Mouse (Mus musculus): ENCODE measurements around the gene Crabp1.
A peak's percentile ranks its signal among the peaks of the same experiment; 100 is the strongest.

Crabp1 gene

GRCm38 (mm10) chr9:54776451-54776982 lies 12.0 kb downstream of the Crabp1 start:
- no peak for DNase-seq

DNA sequence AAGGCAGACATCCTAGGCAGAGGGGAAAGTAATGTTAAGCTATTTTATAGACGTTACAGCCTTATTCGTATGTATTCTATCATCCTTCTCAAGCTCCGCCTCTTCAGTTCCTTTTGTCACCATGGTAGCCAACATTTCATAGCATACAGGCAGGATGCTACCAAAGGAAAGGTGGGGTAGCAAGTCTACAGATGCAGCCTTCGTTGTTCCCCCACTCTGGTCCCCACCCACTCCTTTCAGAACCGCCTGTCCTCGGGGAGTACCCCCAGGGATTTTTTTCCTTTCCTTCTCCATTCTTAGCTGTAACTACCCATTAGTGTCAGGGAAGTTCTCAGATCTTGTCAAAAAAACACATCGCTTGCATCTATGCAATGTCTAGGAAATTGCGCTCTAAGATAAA lies 14.7 kb downstream of the Crabp1 start:
- no peak for DNase-seq

DNA sequence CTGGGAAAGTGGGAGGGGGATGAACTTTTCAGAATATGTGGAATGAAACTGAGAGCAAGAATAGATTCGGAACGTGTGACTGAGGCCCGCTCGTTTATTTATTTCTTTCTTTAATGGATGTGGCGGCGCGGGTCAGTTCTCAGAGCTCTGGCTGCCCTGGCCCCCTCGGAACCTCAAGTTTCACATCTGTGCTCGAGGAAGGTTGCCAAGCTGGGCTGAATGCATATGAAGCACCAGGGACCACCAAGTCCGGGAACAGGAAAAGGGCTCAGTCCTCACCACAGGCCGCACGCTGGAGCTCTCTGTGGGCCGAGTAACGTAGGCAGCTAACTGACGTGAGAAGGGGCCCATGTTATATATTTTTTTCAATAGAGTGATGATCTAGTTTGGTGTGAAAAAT lies 18.0 kb downstream of the Crabp1 start:
- no peak for DNase-seq

DNA sequence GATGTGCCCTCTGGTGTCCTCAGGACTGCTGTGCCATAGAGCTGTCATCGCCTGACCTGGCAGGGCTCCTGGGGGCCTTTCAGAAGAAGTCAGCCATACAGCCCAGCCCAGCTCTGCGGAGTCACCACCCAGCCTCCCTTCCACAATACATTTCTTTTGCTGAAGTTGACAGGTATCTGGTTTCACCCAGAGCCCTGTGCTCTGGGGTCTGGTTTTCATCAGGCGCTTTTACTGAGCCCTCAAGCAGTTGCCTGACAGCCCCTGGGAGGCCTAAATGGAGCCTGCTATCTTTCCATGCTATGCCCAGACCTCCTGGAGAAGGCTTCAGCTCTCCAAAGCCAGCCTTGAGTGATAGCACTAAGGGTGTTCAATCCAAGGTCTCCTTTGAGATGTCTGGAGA lies 19.5 kb downstream of the Crabp1 start:
- DNase-seq: no peak

GRCm38 (mm10) chr9:54785215-54785614 lies 20.7 kb downstream of the Crabp1 start:
- no peak for DNase-seq

DNA sequence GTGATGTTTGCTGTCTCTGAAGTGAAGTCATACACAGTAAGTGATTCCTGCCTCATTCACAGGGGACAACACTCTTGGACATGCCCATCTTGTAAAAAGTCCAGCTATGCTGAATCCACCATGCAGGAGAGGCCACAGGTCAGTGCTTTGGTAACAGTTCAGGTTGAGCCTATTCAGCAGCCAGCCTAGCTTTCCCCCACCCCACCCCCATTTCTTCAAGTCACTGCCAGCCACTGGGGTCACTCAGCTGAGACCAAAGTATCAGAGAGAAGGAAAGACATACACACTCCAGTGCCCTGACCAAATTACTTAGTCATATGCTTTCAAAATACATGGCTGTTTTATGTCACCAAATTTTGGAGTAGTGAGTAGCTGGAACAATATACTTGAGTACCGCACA lies 21.5 kb downstream of the Crabp1 start:
- DNase-seq: no peak

GRCm38 (mm10) chr9:54787760-54788159 lies 23.2 kb downstream of the Crabp1 start:
- peak; percentile 75 for DNase-seq

- DNase-seq: no peak
Observed at GRCm38 (mm10) chr9:54790271-54790670, 25.7 kb downstream of the Crabp1 start.

- DNase-seq: no peak
Observed at GRCm38 (mm10) chr9:54801460-54801961, 37.0 kb downstream of the Crabp1 start.

GRCm38 (mm10) chr9:54802749-54803679 lies 38.5 kb downstream of the Crabp1 start:
- no peak for DNase-seq

DNA sequence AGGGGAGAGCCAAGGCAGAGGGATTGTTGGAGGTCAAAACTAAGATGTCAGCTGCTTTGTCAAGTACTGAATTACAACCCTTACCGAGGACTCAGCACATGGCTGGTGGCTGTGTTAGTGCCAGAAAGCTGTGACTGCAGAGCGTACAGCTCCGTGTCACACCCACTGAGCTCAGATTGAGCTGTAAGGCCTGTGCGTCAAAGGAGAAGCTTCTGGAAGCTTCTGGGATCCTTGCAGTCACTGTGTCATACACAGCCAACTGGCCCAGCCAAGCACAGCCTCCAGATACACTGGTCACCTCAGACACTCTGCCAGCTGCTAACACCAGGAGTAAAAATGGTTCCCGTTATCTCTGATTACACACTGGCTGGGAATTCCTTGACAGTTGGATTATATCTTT lies 39.8 kb downstream of the Crabp1 start:
- no peak for DNase-seq

GRCm38 (mm10) chr9:54807761-54808160 lies 43.2 kb downstream of the Crabp1 start:
- DNase-seq: no peak

- peak; percentile 58 for DNase-seq
Observed at GRCm38 (mm10) chr9:54809953-54810352, 45.4 kb downstream of the Crabp1 start.

DNA sequence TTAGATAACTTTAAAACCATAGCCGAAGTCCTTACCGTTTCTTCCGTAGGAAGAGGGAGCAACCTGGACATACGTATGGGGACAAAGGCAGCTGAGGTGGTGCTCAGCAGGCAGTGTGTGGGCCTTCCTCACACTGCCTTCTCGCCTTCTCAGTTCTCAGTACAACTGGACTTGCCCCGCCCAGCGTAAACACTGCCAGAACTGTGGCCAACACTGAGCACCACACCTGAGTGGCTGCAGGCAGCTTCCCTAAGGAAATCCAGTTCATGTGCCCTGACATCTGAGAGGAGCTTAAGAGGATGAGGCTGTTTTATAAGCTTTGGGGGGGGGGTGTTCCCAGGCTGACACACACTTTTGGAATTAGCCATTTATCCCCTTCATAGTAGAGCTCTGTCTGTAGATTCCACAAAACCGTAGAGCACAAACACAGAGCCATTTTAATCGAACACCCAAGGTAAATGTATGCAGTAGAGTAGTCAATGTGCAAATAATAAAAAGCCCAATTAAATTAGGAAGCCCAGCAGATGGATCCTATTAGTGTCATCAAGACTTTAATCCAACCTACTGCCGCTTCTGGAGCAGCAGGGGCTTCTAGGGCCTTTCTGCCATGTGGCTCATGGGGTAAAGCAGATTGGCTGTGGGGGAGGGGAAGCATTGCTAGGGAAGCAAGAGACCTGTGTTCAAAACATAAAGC lies 52.1 kb downstream of the Crabp1 start:
- DNase-seq: peak; percentile 81

- peak; percentile 87 for DNase-seq
Observed at GRCm38 (mm10) chr9:54821442-54822100, 57.0 kb downstream of the Crabp1 start.

Measured in retina, postnatal 1 day (tissue).